Mouse (Mus musculus) v-Abl transformed pro-B cells (cell line): Measurements from ENCODE around the gene Aurkb.

Experiments used
- in situ Hi-C, 2 experiments: fragments of 400-800 bp; cut with MboI; formaldehyde crosslinking; loops; one replicate each; pipeline ENCODE4 v1.15.1; 2025; ENCODE audit not compliant: unreplicated experiment in 2 of 2

The Aurkb gene

DNA sequence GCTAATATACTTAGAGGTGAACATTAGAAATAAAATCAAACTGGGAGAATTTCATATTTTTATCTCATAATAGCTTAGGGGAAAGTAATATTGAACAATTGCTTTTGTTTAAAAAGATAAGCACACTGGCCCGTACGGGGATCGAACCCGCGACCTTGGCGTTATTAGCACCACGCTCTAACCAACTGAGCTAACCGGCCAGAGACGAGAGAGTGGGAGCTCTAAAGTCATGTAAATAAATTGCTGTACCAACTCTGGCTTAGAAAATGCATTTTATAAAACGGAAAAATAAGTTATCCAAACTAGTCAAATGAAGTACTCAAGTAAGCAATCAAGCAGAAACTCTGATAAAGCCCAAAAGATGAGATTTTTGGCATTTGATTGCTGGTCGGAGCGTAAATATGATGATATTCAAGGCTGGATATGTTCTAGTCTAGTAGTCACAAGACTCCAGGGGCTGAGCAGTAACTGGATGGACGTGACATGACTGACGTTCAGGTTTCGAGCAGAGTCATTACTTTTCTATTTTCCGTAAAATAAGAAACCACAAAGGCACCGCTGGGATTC lies 16.8 kb downstream of the Aurkb start:
- in situ Hi-C loops, result loop anchor here (5.0 to 25.0 kb wide), 3 partner anchors 60 to 925 kb away; partner anchors contain the start of genes 9130213A22Rik (in 1 of the 2), Ctdnep1 (in 1 of the 2), Elp5 (in 1 of the 2) and Gabarap (in 1 of the 2)

- in situ Hi-C loops, result loop anchor here (5.0 to 25.0 kb wide), 3 partner anchors 60 to 925 kb away; partner anchors contain the start of genes 9130213A22Rik (in 1 of the 2), Ctdnep1 (in 1 of the 2), Elp5 (in 1 of the 2) and Gabarap (in 1 of the 2)
Observed at GRCm38 (mm10) chr11:69062761-69063224, 17.3 kb downstream of the Aurkb start.

DNA sequence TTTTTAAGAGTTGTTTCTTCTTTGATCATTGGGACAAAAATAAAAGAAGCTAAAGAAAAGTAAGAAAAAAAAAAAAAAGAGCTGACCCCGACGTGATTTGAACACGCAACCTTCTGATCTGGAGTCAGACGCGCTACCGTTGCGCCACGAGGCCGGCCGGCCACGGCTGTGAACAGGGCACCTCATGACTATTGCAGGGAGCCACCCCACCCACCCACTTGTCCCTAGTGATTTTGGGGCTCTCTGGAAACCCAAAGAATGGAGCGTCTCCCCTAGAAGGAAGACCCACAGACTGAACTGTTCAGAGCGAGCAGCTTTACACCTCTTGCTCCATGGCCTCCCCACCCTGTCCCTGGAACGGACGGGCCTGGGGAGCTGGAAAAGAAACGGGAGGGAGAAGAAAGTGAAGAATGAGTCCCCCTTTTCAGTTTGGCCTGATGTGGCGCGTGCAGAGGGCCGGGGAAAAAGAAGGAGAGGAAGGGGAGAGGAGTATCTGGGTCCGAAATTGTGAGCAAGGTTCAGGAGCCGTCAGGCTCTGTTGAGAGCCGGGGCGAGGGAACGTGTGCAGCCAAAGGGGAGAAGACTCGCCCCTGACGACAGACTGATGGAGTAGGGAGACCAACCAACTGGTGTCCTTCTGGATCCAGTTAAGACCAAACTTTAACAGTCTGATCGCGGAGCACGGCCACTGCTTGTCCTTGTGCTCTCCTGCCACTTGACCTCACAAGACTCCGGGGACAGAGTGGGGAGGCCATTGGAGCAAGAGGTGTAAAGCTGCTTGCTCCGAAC lies 18.2 kb downstream of the Aurkb start:
- in situ Hi-C loops, result loop anchor here (5.0 to 25.0 kb wide), 3 partner anchors 59 to 924 kb away; partner anchors contain the start of genes 9130213A22Rik (in 1 of the 2), Ctdnep1 (in 1 of the 2), Elp5 (in 1 of the 2) and Gabarap (in 1 of the 2)

GRCm38 (mm10) chr11:69064259-69065133 lies 19.0 kb downstream of the Aurkb start:
- in situ Hi-C loops, result loop anchor here (5.0 to 25.0 kb wide), 3 partner anchors 58 to 923 kb away; partner anchors contain the start of genes 9130213A22Rik (in 2 of the 2), Hes7 (in 2 of the 2), Ctdnep1 (in 1 of the 2) and Elp5 (in 1 of the 2)

DNA sequence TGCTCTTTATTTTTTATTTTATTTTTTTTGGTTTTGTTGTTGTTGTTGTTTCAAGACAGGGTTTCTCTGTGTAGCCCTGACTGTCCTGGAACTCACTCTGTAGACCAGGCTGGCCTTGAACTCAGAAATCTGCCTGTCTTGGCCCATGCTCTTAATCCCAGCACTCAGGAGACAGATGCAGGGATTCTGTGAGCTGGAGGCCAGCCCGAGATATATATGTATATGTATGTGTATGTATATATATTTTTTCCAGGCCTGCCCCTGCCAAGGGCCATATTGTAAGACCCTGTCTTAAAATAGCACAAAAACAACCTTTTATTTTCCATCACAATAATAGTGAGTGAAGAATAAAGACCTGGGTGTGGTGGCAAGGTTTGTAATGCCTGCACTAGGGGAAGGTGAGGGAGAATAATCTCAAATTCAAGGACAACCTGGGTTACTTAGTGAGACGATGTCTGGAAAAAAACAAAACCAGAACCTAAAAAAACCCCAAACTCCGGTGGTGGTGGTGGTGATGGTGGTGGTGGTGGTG lies 20.0 kb downstream of the Aurkb start:
- in situ Hi-C loops, result loop anchor here in 1 of 2 experiments (5.0 to 25.0 kb wide), 3 partner anchors 57 to 922 kb away; partner anchors contain the start of genes 9130213A22Rik, Ctdnep1, Elp5 and Gabarap

DNA sequence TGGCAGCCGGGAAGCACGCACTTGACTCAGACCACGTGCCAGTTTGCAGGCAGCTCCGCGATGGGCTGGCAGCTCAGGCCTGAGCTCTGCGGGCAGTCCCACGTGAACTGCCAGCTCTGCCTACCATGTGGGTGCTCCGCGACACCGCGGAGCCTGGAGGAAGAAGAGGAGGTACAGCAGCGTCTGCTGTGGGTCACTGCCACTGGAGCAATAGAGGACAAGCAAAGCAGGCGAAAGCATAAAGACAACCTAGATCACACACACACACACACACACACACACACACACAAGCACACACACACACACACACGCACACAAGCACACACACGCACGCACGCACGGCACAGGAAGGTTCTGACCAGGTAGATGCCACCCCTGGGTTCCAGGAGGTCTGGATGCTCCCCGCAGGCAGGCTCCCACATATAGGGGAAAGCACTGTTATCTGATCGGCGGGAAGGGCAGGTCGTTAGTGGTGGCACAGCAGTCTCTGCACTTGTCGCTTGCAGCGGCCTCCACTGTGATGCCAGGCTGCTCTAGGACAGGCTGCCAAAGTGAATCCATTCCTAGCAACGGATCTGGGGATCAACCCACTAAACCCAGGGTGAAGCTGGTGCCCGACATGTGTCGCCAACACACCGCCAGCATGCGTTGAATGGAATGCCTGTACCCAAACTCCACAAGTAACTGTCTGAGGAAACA lies 20.9 kb downstream of the Aurkb start:
- in situ Hi-C loops, result loop anchor here in 1 of 2 experiments (5.0 to 25.0 kb wide), 3 partner anchors 56 to 921 kb away; partner anchors contain the start of genes 9130213A22Rik, Ctdnep1, Elp5 and Gabarap

GRCm38 (mm10) chr11:69066956-69067355 lies 21.5 kb downstream of the Aurkb start:
- in situ Hi-C loops, result loop anchor here in 1 of 2 experiments (5.0 to 25.0 kb wide), 3 partner anchors 55 to 920 kb away; partner anchors contain the start of genes 9130213A22Rik, Ctdnep1, Elp5 and Gabarap

- in situ Hi-C loops, result loop anchor here in 1 of 2 experiments (5.0 to 25.0 kb wide), 3 partner anchors 55 to 920 kb away; partner anchors contain the start of genes 9130213A22Rik, Ctdnep1, Elp5 and Gabarap
Observed at GRCm38 (mm10) chr11:69067601-69068000, 22.2 kb downstream of the Aurkb start.

- in situ Hi-C loops, result loop anchor here in 1 of 2 experiments (25.0 kb wide), 1 partner anchor 917 kb away; the partner anchor contains the start of genes Ctdnep1, Elp5, Gabarap and Phf23
Observed at GRCm38 (mm10) chr11:69070093-69070492, 24.6 kb downstream of the Aurkb start.

DNA sequence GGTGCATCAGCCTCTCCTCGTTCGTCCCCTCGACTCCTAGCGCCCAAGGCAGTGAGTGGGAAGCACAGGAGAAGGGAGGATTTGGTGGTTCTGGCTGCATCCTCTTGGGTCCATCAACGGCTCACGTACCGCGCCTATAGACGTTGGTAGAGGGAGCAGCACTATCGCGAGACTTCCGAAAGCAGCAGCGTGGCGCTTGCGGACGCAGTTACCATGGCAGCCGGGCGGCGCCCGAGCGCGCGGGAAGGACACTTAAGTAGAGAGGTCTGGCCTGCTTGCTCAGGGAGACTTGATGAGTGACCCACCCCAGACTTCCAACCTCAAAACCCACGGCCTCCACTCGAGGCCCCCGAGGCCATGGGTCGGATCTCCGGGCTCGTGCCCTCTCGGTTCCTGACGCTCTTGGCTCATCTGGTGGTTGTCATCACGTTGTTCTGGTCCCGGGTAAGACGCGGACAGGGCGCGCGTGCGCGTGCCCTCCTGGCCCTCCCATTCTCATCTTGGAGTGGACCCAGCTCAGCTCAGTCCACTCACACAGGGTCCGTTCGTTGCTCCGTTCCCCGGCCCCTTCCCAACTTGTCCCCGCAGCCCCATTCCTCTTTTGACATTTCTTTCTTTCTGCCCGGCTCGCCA lies 25.3 kb downstream of the Aurkb start, which contains the start of gene Tmem107:
Tmem107 (plus strand) TSS at position 217 of the 633 bp plus-strand sequence.
- in situ Hi-C loops, result loop anchor here in 1 of 2 experiments (25.0 kb wide), 1 partner anchor 917 kb away; the partner anchor contains the start of genes Ctdnep1, Elp5, Gabarap and Phf23

DNA sequence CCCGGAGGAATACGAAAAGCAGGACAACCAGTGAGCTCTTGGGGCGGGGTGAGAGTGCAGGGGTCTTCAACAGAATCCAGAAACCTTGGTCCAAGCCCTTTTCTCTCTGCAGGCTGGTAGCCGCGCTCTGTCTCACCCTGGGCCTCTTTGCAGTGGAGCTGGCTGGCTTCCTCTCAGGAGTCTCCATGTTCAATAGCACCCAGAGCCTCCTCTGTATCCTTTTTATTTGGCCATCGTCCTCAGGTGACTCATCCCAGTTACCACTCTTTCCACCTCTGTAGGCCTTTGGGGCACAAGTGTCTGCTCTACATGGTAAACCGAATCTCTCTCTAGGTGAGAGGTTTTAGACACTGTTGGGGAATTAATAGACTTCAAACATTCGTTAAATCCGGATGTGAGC lies 25.8 kb downstream of the Aurkb start:
- in situ Hi-C loops, result loop anchor here in 1 of 2 experiments (25.0 kb wide), 1 partner anchor 916 kb away; the partner anchor contains the start of genes Ctdnep1, Elp5, Gabarap and Phf23

- in situ Hi-C loops, result loop anchor here in 1 of 2 experiments (25.0 kb wide), 1 partner anchor 915 kb away; the partner anchor contains the start of genes Ctdnep1, Elp5, Gabarap and Phf23
Observed at GRCm38 (mm10) chr11:69072234-69072633, 26.8 kb downstream of the Aurkb start.

GRCm38 (mm10) chr11:69072666-69073064 lies 27.2 kb downstream of the Aurkb start:
- in situ Hi-C loops, result loop anchor here in 1 of 2 experiments (25.0 kb wide), 1 partner anchor 915 kb away; the partner anchor contains the start of genes Ctdnep1, Elp5, Gabarap and Phf23

DNA sequence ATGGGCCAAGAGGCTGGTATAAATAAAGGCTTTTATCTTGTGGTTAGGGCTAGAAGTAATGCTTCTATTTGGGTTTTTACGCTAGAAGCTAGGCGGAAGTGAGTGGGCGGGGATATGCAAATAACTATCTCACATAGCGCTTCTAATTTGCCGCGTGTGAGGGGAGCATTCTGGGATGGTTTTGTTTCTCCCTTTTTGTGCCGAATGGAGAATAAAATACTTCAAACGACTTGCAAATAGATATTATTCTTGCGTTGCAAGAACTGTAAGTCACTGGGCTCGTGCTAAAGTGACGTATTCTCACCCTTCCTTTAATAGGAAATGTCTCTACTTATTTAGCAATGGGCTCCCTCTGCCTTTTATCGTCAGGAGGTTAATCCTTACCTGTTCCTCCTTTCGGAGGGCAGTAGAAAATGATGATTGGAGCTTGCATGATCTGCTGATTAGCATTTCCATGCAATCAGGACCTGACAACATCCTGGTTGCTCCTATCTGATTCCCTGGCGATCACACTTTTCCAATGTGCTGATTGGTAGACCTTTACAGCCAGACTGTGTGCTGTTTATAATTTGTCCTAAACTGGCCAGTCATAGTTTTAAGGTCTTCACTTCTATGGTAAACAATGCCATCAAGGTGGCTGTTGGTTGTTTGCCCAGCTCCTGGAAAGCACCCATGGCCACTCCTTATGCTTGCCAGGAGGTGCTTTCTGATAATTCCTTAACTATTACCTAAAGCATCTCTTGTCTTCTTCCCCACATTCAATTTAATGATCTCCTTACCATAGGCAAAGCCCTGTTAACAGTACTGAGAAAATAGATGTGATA lies 27.8 kb downstream of the Aurkb start:
- in situ Hi-C loops, result loop anchor here in 1 of 2 experiments (25.0 kb wide), 1 partner anchor 914 kb away; the partner anchor contains the start of genes Ctdnep1, Elp5, Gabarap and Phf23

- in situ Hi-C loops, result loop anchor here in 1 of 2 experiments (25.0 kb wide), 1 partner anchor 913 kb away; the partner anchor contains the start of genes Ctdnep1, Elp5, Gabarap and Phf23
Observed at GRCm38 (mm10) chr11:69073951-69074775, 28.7 kb downstream of the Aurkb start.

DNA sequence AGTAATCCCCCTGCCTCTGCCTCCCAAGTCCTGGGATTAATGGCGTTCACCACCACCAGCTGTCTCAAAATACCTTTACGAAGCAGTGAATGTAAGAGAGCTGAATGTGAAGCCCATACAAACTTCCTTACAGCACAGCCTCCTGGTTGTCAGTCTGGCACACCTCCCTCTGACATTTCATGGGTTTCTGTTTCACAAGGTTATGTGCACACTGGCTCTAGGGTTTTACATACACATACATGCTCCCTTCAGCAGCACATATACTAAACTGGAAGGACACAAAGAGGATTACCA lies 29.3 kb downstream of the Aurkb start:
- in situ Hi-C loops, result loop anchor here in 1 of 2 experiments (25.0 kb wide), 1 partner anchor 913 kb away; the partner anchor contains the start of genes Ctdnep1, Elp5, Gabarap and Phf23
